Mouse (Mus musculus): Measurements from ENCODE around the gene Tph2. TPM values are rescaled to one million over a fixed set of nuclear protein-coding genes. Genes with fewer than 3 reads are reported as not detected.

The Tph2 gene
- 0.83 TPM for polyA plus RNA-seq (2014; fragmentation: Illumina TruSeq; extraction: RNeasy Lipid Tissue Mini Kit (QIAGEN cat#74804))

DNA sequence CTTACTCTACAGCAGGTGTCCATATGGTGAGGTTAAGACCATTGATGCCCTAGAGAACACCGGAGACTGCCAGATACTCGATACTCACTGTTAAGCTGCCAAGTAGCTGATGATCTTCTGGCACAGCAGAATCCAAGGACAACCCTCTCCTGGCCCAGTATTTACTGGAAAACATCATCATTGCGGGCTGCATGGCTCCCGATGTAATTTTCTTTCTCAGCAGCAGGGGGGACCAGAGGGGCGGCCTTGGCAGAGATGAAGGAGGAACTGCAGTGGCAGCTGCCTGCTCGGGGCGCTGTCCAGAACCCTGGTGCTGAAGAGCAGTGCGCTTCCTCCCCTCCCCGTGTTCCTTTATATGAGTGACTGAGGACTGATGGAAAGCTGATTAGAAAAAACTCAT, at the start of gene Tph2:
Tph2 (minus strand) TSS at position 326 of the 400 bp plus-strand sequence.

Other genes starting within 250 kb of the Tph2 start
- gene Tbc1d15, start 66.4 kb upstream of the Tph2 start, polyA plus RNA-seq (2014; fragmentation: Illumina TruSeq; extraction: RNeasy Lipid Tissue Mini Kit (QIAGEN cat#74804)): 183 TPM
- gene Rab21, start 130.6 kb upstream of the Tph2 start, polyA plus RNA-seq (2014; fragmentation: Illumina TruSeq; extraction: RNeasy Lipid Tissue Mini Kit (QIAGEN cat#74804)): 82.6 TPM
- gene Tmem19, start 177.5 kb upstream of the Tph2 start, polyA plus RNA-seq (2014; fragmentation: Illumina TruSeq; extraction: RNeasy Lipid Tissue Mini Kit (QIAGEN cat#74804)): 42.2 TPM
- gene Thap2, start 199.4 kb upstream of the Tph2 start, polyA plus RNA-seq (2014; fragmentation: Illumina TruSeq; extraction: RNeasy Lipid Tissue Mini Kit (QIAGEN cat#74804)): 48.0 TPM
- gene Zfc3h1, start 199.9 kb upstream of the Tph2 start, polyA plus RNA-seq (2014; fragmentation: Illumina TruSeq; extraction: RNeasy Lipid Tissue Mini Kit (QIAGEN cat#74804)): 70.0 TPM

Measured in ovary, adult 10 weeks (tissue).